Mouse (Mus musculus) brain, adult 2 months (tissue): ENCODE results near the gene Crygf.
A peak's percentile ranks its signal among the peaks of the same experiment; 100 is the strongest.
"Not testable (repeated sequence)": the region's sequence is repeated elsewhere in the genome, so short reads cannot be mapped to it uniquely, and the experiment has no call there.

Experiments used
- DNase-seq: peaks from one replicate; pipeline ENCODE4 v3.0.0; 2011; ENCODE audit warnings: low read depth, low spot score

The Crygf gene

GRCm38 (mm10) chr1:65926294-65926693 lies at the start of gene Crygf:
TSS of gene Crygf (plus strand) at chr1:65926520.
- DNase-seq, result no peak

GRCm38 (mm10) chr1:65925361-65926210 lies 734 bp upstream of the Crygf start:
- DNase-seq, result peak; percentile 10

- not testable (repeated sequence) for DNase-seq
These were observed 376 bp downstream of the Crygf start for GRCm38 (mm10) chr1:65926696-65927095.

- peak; percentile 47 for DNase-seq
These were observed 3.7 kb downstream of the Crygf start for GRCm38 (mm10) chr1:65930055-65930454.

- no peak for DNase-seq
These were observed 5.9 kb downstream of the Crygf start for GRCm38 (mm10) chr1:65932091-65932812.
